Mouse (Mus musculus): ENCODE results near the gene Esrra. TPM values are rescaled to one million over a fixed set of nuclear protein-coding genes. Genes with fewer than 3 reads are reported as not detected.

Esrra gene
- total RNA-seq, 2 experiments from 2014 or later: 84.3 to 85.3 TPM

Small RNA genes lying within 50 kb of the gene (microRNA-seq; reads per million reads assigned to microRNA genes)
- gene Mir6990: 1.5 to 2.1 reads per million in 2 experiments

Other genes with a start within 250 kb of the Esrra start
- 1 to 10 TPM; 8.1 to 8.5 TPM for gene Rps6ka4, start 81.2 kb downstream of the Esrra start, total RNA-seq (2021)
- under 1 TPM; 0.37 to 0.56 TPM for gene Ccdc88b, start 63.6 kb downstream of the Esrra start, total RNA-seq (2021)
- gene Trmt112, start 12.1 kb downstream of the Esrra start, total RNA-seq (2021): 10 to 100 TPM; 31.7 to 38.8 TPM
- 100 to 1,000 TPM; 204 to 205 TPM for gene Prdx5, start 11.7 kb downstream of the Esrra start, total RNA-seq (2021)
- gene Catsperz, start 3.6 kb upstream of the Esrra start, total RNA-seq (2021): not detected
- not detected for gene Kcnk4, start 12.7 kb upstream of the Esrra start, total RNA-seq (2021)
- 10 to 100 TPM; 10.7 to 14.1 TPM for gene Bad, start 20.0 kb upstream of the Esrra start, total RNA-seq (2021)
- 1 to 10 TPM; 9.4 to 9.7 TPM for gene Gpr137, start 20.7 kb upstream of the Esrra start, total RNA-seq (2021)
- gene Ppp1r14b, start 53.2 kb upstream of the Esrra start, total RNA-seq (2021): 100 to 1,000 TPM; 105 to 128 TPM
- gene Plcb3, start 54.7 kb upstream of the Esrra start, total RNA-seq (2021): 10 to 100 TPM in 1 of 2 experiments, 1 to 10 TPM in 1; 8.1 to 10.7 TPM
- gene Fkbp2, start 58.7 kb upstream of the Esrra start, total RNA-seq (2021): 10 to 100 TPM in 1 of 2 experiments, 1 to 10 TPM in 1; 7.5 to 11.6 TPM
- 100 to 1,000 TPM; 140 to 153 TPM for gene Vegfb, start 65.8 kb upstream of the Esrra start, total RNA-seq (2021)
- gene Dnajc4, start 70.8 kb upstream of the Esrra start, total RNA-seq (2021): 10 to 100 TPM; 31.1 to 36.4 TPM
- 10 to 100 TPM; 11.4 to 16.5 TPM for gene Nudt22, start 74.3 kb upstream of the Esrra start, total RNA-seq (2021)
- 10 to 100 TPM; 21.0 to 23.2 TPM for gene Trpt1, start 74.3 kb upstream of the Esrra start, total RNA-seq (2021)
- gene Fermt3, start 97.7 kb upstream of the Esrra start, total RNA-seq (2021): 1 to 10 TPM; 1.1 to 1.5 TPM
- gene Stip1, start 118.2 kb upstream of the Esrra start, total RNA-seq (2021): 10 to 100 TPM; 80.7 to 91.9 TPM
- 100 to 1,000 TPM; 240 to 280 TPM for gene Macrod1, start 135.0 kb upstream of the Esrra start, total RNA-seq (2021)
- gene Flrt1, start 183.9 kb upstream of the Esrra start, total RNA-seq (2021): under 1 TPM; 0.36 to 0.49 TPM

Measured in gastrocnemius, postnatal 36 days (tissue).